6 mouse cellular contexts compared by ENCODE assay signal in genomic region chr10:128403931-128404330, GRCm38 (mm10).
"Had no signal": no experiment of that assay in that cellular context is flagged by ENCODE, and none has a peak within 500 bp of the region (broad histone marks: within the 10 kb centered on the region; RNA-seq: fewer than 3 reads in every experiment).

No protein-coding gene starts in this region.

- ATAC-seq: lung, postnatal 0 days had no signal

- DNase-seq: kidney, postnatal 14 days; lung, adult 2 months; lung, postnatal 36 days; midbrain, embryonic 14.5 days; thymus, postnatal 4 days had no signal
